Mouse (Mus musculus) MEL (cell line): ENCODE data around the gene Rrad.

Experiments
- CHD1 ChIP-seq: IDR thresholded peaks from 2 replicates; pipeline ENCODE4 v1.6.1; 2012; ENCODE audit warnings: low read depth, mild to moderate bottlenecking, inconsistent platforms, low read length, improper control_type of control experiment
- CTCF ChIP-seq, 3 experiments: IDR thresholded peaks in 2 of 3; conservative IDR thresholded peaks in 1 of 3; 2 replicates each; pipeline ENCODE4 v1.5.1; 2011 to 2012; ENCODE audit warnings: low read length in 3 of 3, low read depth in 2 of 3, mild to moderate bottlenecking in 2 of 3, improper control_type of control experiment in 1 of 3, inconsistent platforms in 1 of 3, mixed read lengths in 1 of 3, moderate library complexity in 1 of 3; ENCODE audit not compliant: control insufficient read depth in 1 of 3, insufficient read depth in 1 of 3, poor library complexity in 1 of 3, severe bottlenecking in 1 of 3
- EP300 ChIP-seq, 2 experiments: IDR thresholded peaks; 2 replicates each; pipeline ENCODE4 v1.6.1; 2011; ENCODE audit warnings: improper control_type of control experiment in 2 of 2, low read length in 2 of 2, low read depth in 1 of 2, mild to moderate bottlenecking in 1 of 2
- MAX ChIP-seq: IDR thresholded peaks from 2 replicates; pipeline ENCODE4 v1.6.1; 2011; ENCODE audit warnings: low read length, improper control_type of control experiment
- MXI1 ChIP-seq: IDR thresholded peaks from 2 replicates; pipeline ENCODE4 v1.6.1; 2011; ENCODE audit warnings: mild to moderate bottlenecking, low read depth, low read length, improper control_type of control experiment
- NRF1 ChIP-seq: IDR thresholded peaks from 2 replicates; pipeline ENCODE4 v1.6.1; 2014; ENCODE audit warnings: low read depth, mild to moderate bottlenecking, inconsistent platforms, low read length, improper control_type of control experiment, moderate library complexity; ENCODE audit not compliant: poor library complexity, insufficient read depth, severe bottlenecking
- POLR2A ChIP-seq, 2 experiments: IDR thresholded peaks; 2 replicates each; pipeline ENCODE4 v1.6.1; 2011 to 2012; ENCODE audit warnings: low read length in 2 of 2, mild to moderate bottlenecking in 2 of 2, control low read depth in 1 of 2, improper control_type of control experiment in 1 of 2, low read depth in 1 of 2, moderate library complexity in 1 of 2; ENCODE audit not compliant: control insufficient read depth in 1 of 2, insufficient read depth in 1 of 2, poor library complexity in 1 of 2
- USF2 ChIP-seq, 2 experiments: IDR thresholded peaks; 2 replicates each; pipeline ENCODE4 v1.6.1; 2011 to 2012; ENCODE audit warnings: improper control_type of control experiment in 2 of 2, low read length in 2 of 2, borderline replicate concordance in 1 of 2, inconsistent platforms in 1 of 2, low read depth in 1 of 2, mild to moderate bottlenecking in 1 of 2; ENCODE audit not compliant: insufficient read depth in 1 of 2

DNA sequence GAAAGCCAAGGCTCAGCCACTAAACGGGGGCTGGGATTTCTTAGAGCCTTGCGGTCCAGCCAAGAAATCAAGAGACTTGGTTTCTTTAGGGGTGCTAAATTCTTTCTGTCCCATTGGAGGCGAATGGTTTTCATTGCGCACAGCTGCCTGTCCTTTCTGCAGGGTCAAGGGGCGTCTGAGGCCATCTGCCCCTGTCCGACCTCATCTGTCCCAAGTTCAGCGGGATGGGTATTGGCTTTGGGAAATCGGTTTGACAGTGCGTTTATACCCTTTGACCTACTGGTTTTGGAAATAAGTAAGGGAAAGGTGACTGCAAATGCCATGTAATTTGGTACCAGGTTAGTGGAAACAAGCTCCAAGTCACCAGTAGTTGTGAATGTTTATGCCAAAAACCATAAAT lies 39.3 kb downstream of the Rrad start:
- no peak for TF ChIP-seq EP300 (IDR thresholded peaks at IDR 0.05; ENCODE audit: low read depth in 1 of 2, low read length in 2 of 2)
- TF ChIP-seq CTCF (IDR thresholded peaks at IDR 0.05 in 2 of 3, conservative IDR thresholded peaks at IDR 0.05 in 1 of 3; ENCODE audit: control insufficient read depth in 1 of 3, insufficient read depth in 1 of 3, low read depth in 2 of 3, low read length in 3 of 3, poor library complexity in 1 of 3, severe bottlenecking in 1 of 3) = no peak
- TF ChIP-seq POLR2A (IDR thresholded peaks at IDR 0.05; ENCODE audit: control insufficient read depth in 1 of 2, insufficient read depth in 1 of 2, low read depth in 1 of 2, low read length in 2 of 2, poor library complexity in 1 of 2) = no peak
- TF ChIP-seq USF2 (IDR thresholded peaks at IDR 0.05; ENCODE audit: borderline replicate concordance in 1 of 2, insufficient read depth in 1 of 2, low read depth in 1 of 2, low read length in 2 of 2) = no peak
- no peak for TF ChIP-seq CHD1
- no peak for TF ChIP-seq MAX
- no peak for TF ChIP-seq MXI1
- TF ChIP-seq NRF1 = no peak
